19 mouse cellular contexts compared by ENCODE assay signal in the genomic region with DNA sequence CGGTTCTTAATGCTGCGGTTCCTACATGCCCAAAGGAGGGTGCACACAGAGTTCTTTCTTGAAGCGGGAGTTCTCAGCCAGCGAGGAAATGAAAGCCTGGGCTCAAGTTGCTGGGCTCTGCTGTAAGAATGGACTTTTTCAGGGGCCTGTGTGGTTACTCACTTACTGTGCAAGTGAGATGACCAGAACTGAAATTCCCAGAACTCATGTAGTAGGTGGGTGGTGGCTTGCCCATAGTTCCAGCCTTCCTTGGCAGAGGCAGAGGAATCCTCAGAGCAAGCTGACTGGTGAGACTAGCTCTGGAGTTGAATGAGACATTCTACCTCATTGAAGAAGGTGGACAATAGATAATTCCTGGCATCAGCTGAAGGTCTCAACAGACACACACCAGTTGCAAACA. TPM values are rescaled to one million over a fixed set of nuclear protein-coding genes. Genes with fewer than 3 reads are reported as not detected.
"Had no signal": no experiment of that assay in that cellular context is flagged by ENCODE, and none has a peak within 500 bp of the region (broad histone marks: within the 10 kb centered on the region; RNA-seq: fewer than 3 reads in every experiment).

No protein-coding gene starts in this region.

- DNase-seq: liver, postnatal 0 days; lung, adult 2 months; lung, postnatal 14 days; lung, postnatal 36 days; right cerebral cortex, postnatal 14 days; thymus, adult 2 months; thymus, postnatal 14 days; thymus, postnatal 36 days had no signal

- H3K27ac ChIP-seq: lung, embryonic 15.5 days; macrophage; midbrain, embryonic 13.5 days; midbrain, embryonic 15.5 days; neural tube, embryonic 12.5 days; stomach, embryonic 15.5 days; stomach, postnatal 0 days had no signal

- H3K4me3 ChIP-seq: lung, embryonic 15.5 days; megakaryocyte, embryonic 14.5 days; midbrain, embryonic 13.5 days; midbrain, embryonic 15.5 days; neural tube, embryonic 12.5 days; stomach, embryonic 15.5 days had no signal

RNA-seq across cellular contexts. Expression of a gene that starts 16.0 kb away (rescaled TPM):
- total RNA-seq: monocyte, adult 5-6 weeks; neutrophil, adult 5-6 weeks had no signal

RNA-seq across cellular contexts. Expression of a gene that starts 55.6 kb away (rescaled TPM):
- total RNA-seq: megakaryocyte progenitor cell, adult 5-6 weeks; monocyte, adult 5-6 weeks had no signal
